Mouse (Mus musculus) layer of hippocampus, adult 9-10 months (tissue): ENCODE measurements at regions not wholly inside any gene's neighbourhood (a gene's known extent, or its start where the extent isn't known, plus 50 kb on each side); places are given as distances from the start of the nearest gene placed in this dataset.

Source experiments
- DNase-seq: peaks from one replicate; pipeline ENCODE4 v3.0.0; 2022; ENCODE audit warnings: low spot score

DNA sequence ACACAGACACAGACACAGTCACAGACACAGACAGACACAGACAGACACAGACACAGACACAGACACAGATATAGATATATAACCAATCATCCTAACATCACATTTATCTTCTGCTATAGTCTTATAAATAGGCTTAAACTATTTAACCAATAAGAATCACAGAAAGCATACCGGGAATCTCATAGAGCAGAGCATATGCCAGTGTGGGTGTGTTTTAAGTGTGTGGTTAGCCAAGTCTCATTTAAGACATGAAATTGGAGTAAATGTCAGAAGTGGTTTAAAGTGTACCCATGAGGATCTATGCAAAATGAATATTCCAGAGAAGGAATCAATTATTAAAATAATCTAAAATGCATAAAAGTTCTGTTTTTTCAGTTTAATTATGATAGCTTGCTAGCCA lies 99.2 kb upstream of the Adamts5 start:
- DNase-seq, result no peak

DNA sequence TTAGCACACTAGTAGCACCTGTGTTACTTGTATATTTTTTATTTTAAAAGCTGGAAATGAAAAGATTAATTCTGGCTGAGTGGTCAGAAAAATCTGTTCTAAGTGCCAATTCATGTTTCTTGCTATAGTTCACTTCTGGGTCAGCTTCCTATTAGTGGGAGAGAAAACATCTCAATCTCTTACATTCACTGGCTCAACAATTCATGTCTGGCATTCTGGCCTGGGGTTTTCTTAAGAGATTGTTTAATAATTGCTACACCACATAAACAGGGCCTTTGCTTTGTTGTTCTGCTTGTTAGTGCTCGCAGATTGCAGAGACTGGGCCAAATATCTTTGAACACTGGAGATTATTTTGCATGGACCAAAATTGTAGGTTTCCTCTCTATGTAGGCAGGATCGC lies 84.2 kb upstream of the Adamts5 start:
- no peak for DNase-seq

DNA sequence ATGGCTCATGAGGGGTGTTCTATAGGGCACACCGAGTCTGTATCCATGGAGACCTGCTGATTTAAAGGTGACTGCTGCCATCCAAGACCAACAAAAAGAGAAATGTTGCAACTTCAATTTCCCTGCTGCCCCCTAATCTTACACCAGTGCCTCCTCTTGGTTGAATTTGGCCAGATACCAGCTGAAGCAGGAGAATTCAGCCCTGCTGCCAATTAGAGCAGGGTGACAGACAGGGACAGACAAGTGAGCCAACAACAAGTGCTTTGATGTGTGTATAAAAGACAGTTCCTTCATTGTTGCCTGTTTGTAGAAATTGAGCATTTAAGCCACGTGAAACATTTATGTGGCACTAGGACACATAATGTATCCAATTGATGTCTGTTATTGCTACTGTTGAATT lies 75.5 kb upstream of the Adamts5 start:
- DNase-seq, result no peak

DNA sequence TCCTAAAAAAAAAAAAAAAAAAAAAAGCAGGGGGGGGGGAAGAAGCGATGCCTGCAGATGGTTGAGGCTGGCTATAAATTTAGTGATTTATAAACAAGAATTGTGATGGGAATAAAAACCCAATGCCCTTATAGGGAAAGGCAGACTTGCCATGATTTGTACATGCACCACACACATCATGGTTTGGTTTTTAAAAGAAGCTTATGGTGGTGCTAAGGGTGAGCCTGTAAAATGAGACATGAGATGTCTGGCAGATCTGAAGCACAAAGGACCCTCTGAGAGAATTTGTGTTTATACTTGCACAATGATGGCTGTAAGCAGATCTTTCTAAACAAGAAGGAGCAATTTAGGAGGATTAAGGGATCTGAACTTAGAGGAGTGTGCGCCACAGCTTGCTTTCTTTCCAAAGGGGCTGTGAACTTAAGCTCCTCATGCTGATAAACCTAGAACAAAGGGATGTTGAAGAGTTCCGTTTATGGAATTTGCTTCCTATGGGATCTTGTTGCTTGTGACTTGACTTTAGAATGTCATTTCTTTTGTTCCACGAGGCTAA lies 65.3 kb upstream of the Adamts5 start:
- DNase-seq, result no peak

DNA sequence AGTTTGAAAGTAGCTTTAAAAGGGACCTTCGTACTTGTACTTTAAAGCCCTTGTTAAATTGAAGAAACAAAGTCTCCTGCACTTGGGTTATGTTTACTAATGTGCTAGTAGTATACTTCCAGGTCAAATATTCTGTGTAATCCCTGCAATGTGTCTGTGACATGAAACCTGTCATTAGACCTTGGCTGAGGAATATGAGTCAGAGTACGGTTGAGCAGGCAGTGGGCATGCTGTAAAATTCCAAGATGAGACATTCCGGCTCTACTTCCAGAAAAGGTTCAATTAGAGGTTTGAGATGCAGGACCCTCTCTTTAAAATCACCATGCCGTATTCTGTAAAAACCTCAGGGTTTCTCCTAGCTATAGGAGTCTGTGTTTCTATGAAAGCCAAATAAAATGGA lies 64.6 kb upstream of the Adamts5 start:
- DNase-seq, result no peak

DNA sequence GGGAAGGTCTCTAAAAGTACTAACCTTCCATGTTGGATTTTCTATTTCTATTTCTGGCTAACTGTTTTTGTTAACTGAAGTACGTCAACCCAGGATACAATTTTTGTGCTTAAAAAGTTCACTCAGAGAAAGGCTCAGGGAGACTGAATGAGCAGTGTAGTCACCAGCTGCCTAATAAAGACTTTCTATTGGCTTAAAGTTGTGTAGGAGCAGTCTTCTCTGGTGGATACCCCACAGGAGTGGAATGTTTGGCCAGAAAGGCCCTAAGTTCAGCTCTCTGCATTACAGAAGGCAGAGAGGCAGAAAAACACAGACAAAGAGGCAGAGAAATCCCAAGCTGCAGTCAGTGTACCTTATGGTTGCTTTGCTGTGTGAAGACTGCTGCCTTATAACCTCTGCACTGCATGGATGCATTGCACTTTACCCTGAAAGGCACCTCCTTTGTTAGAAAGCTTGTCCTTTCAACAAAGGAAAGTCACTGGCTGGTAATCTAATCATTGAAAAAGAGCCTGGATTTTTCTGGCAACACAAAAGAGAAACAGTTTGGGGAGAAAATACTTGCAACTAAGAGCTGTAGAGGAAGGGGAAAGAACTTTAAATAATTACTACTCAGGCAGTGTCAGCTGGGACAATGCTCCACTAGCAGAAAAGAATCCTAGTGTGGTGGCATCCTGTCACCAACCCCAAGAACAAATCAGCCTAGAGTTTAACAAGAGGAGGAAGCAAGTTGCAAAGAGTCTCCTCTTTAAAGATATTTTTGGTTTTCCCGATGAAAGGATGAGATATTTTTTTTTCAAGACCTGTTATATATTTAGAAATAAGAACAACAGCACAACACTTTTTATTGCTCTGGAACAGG lies 63.0 kb upstream of the Adamts5 start:
- no peak for DNase-seq

DNA sequence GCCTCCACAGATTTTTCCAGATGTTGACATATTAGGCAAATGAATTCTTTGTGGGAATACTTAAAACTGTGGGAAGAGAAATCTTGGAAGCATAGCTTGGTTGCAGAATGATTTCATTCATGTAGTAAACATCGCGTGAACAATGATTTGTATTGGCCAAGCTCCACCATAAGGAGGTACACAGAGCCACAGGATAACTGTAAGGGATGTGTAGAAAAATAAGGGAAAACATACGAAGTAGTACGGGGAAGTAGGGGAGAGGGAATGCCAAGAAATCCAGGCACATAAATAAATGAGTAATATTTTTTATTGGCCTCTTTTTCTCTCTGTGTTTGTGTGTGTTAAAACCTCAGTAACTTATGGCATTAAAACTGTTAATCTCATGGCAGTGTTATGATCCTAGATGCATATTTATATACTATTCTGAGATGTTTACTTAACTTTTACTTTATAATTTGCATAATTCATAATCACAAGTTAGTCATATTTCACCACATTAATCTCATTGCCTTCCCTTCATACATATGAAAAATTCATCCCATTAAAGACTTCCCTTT lies 54.5 kb upstream of the Adamts5 start:
- no peak for DNase-seq

DNA sequence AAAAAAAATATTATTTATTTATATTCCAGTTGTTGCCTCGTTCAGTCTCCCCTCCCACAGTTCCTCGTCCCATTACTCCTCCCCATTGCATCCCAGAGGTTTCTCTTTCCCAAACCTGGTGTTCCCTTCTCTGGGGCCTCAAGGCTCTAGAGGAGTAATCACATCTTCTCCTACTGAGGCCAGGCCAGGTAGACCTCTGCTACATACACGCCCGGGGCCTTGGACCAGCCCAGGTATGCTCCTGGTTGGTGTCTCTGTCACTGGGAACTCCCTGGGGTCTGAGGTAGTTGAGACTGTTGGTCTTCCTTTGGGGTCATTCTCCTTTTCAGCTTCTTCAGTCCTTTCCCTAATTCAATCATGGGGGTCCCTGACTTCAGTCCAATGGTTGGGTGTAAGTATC lies 50.0 kb upstream of the Adamts5 start:
- no peak for DNase-seq
